Mouse (Mus musculus) C3H10T1/2 (cell line): Measurements from ENCODE around the gene Bmp5. TPM values are rescaled to one million over a fixed set of nuclear protein-coding genes. Genes with fewer than 3 reads are reported as not detected.

Experiments
- polyA plus RNA-seq, 2 experiments: library from polyadenylated mRNA; unstranded; fragments of >200 nt; fragmentation: generic; extraction: Trizol; gene quantifications; one replicate each; pipeline ENCODE4 v1.2.1; 2012; ENCODE audit warnings: missing spikeins in 2 of 2

Gene Bmp5
- polyA plus RNA-seq: not detected

DNA sequence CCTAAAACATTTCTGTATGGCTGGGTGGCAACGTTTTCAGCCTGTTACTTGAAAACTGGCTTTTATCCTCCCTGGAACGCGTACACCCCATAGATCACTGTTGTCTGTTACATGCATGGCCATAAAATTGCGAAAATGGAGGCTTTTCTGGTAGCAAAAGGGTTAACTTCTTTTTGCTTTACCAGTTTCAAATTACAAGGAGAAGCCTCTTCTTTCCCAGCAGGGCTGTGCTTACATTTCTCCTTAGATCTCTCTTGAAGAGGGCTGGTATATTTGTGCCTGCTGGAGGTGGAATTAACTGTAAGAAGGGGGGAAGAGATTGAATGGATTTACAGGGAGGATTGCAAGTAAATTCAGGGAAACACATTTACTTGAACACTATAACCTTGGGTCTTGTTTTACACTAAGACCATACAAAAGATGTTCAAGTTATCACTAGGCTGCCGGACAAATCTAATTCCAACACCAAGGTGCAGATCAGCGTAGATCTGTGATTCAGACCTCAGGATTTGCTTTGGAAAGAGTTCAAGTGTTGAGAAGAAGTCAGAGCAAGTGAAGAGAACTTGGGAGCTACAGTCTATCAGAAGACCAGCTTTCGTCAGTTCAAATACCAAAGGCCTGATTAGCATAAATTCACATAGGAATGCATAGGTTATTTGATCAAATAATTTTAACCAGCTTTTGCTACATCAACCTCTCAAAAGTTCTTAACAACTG lies at the start of gene Bmp5:
TSS of gene Bmp5 (plus strand) at position 236 of the 717 bp plus-strand sequence.

Other genes with a start within 250 kb of the Bmp5 start
- 10 to 100 TPM in 1 of 2 experiments, 1 to 10 TPM in 1; 1.2 to 23.0 TPM for gene Tmod3, start 215.7 kb upstream of the Bmp5 start, polyA plus RNA-seq
- gene Tmod2, start 164.0 kb upstream of the Bmp5 start, polyA plus RNA-seq: under 1 TPM; 0.11 to 0.39 TPM
- 10 to 100 TPM in 1 of 2 experiments, 1 to 10 TPM in 1; 6.3 to 23.8 TPM for gene Lysmd2, start 149.6 kb upstream of the Bmp5 start, polyA plus RNA-seq
- not detected for gene Scg3, start 91.3 kb upstream of the Bmp5 start, polyA plus RNA-seq
- not detected for gene Hmgcll1, start 239.5 kb downstream of the Bmp5 start, polyA plus RNA-seq